Mouse (Mus musculus) lung, postnatal 0 days (tissue): Measurements from ENCODE around the gene Hist1h2bj.
A peak's percentile ranks its signal among the peaks of the same experiment; 100 is the strongest.

Source experiments
- CTCF ChIP-seq: IDR thresholded peaks from 2 replicates; pipeline ENCODE4 v1.5.1; 2016; ENCODE audit warnings: antibody characterized with exemption, mild to moderate bottlenecking
- EP300 ChIP-seq: IDR thresholded peaks from 2 replicates; pipeline ENCODE4 v1.6.1; 2016; ENCODE audit warnings: antibody characterized with exemption, mild to moderate bottlenecking, control low read depth

DNA sequence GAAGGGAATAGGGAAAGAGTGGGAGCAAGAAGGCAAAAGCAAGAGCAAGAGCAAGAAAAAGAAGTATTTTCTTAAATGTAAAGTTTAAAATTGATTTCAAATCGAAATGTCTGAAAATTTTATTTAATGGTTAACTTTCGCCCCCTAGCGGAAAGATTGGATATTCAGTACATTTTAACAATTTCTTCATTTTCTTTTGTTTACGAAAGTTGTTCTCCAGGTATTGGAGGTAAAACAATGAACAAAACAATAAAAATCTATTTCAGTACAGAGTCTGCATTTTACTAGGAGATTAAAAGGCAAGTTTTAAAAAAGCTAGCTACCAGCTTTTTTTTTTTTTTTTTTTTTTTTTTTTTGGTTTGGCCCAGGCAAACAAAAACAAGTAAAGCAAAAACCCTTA lies 12.5 kb upstream of the Hist1h2bj start:
- TF ChIP-seq CTCF (peak; percentile 47; the same call in 1 of the 2 replicates), EP300 (no peak)
